Comparison of ENCODE assay signal across 21 mouse cellular contexts in genomic region chr16:18484386-18484785, GRCm38 (mm10). TPM values are rescaled to one million over a fixed set of nuclear protein-coding genes. Genes with fewer than 3 reads are reported as not detected.
DNase-seq lines count a peak whose midpoint lies in the region; ATAC-seq and TF ChIP-seq lines count a peak whose summit lies in the region.
"Had no signal": no experiment of that assay in that cellular context is flagged by ENCODE, and none has a peak within 500 bp of the region (broad histone marks: within the 10 kb centered on the region; RNA-seq: fewer than 3 reads in every experiment).

No protein-coding gene starts in this region.

- no peak for DNase-seq in forebrain, embryonic 11.5 days (ENCODE audit: low spot score)
- no peak for DNase-seq in layer of hippocampus, adult 2 months (ENCODE audit: low spot score in 2 of 2)
- no peak for DNase-seq in layer of hippocampus, adult 9-11 months
- no peak for DNase-seq in spleen, adult 12 weeks (ENCODE audit: low spot score)
- DNase-seq: cerebellum, adult 11-12 months; cerebellum, postnatal 25 days; heart, postnatal 4 days; kidney, postnatal 4 days; right cerebral cortex, postnatal 14 days had no signal

- peak; percentile 62; the same call in 1 of the 2 replicates for TF ChIP-seq EP300 in ES-Bruce4 (IDR thresholded peaks at IDR 0.05; ENCODE audit: insufficient read depth, low read depth, low read length)

- H3K27me3 ChIP-seq in forebrain, embryonic 11.5 days (ENCODE audit: control insufficient read depth, insufficient read depth, low read length), result no peaks in the 10 kb centered on the region
- H3K27me3 ChIP-seq in forebrain, embryonic 15.5 days, result no peaks in the 10 kb centered on the region
- no peaks in the 10 kb centered on the region for H3K27me3 ChIP-seq in ES-Bruce4 (ENCODE audit: control insufficient read depth, insufficient read depth, low read length, poor library complexity, severe bottlenecking)
- no peaks in the 10 kb centered on the region for H3K27me3 ChIP-seq in embryonic facial prominence, embryonic 15.5 days
- H3K27me3 ChIP-seq: heart, embryonic 13.5 days; intestine, embryonic 15.5 days; liver, embryonic 15.5 days; Patski had no signal

- H3K9ac ChIP-seq in forebrain, embryonic 11.5 days (ENCODE audit: low read length), result peak overlapping the region; percentile 43
- no peak overlapping the region for H3K9ac ChIP-seq in forebrain, embryonic 15.5 days (replicated peaks)
- H3K9ac ChIP-seq in ES-Bruce4 (ENCODE audit: low read depth, poor library complexity, severe bottlenecking), result no peak overlapping the region
- H3K9ac ChIP-seq in embryonic facial prominence, embryonic 15.5 days, result no peak overlapping the region
- H3K9ac ChIP-seq: heart, embryonic 13.5 days; intestine, embryonic 15.5 days; liver, embryonic 15.5 days had no signal

- H3K9me3 ChIP-seq in forebrain, embryonic 11.5 days (ENCODE audit: control insufficient read depth, low read length), result no peaks in the 10 kb centered on the region
- H3K9me3 ChIP-seq in forebrain, embryonic 15.5 days, result no peaks in the 10 kb centered on the region
- no peaks in the 10 kb centered on the region for H3K9me3 ChIP-seq in ES-Bruce4 (replicated peaks; ENCODE audit: control insufficient read depth, insufficient read depth, low read length, poor library complexity, severe bottlenecking)
- H3K9me3 ChIP-seq in embryonic facial prominence, embryonic 15.5 days (replicated peaks), result no peaks in the 10 kb centered on the region
- H3K9me3 ChIP-seq: heart, embryonic 13.5 days; intestine, embryonic 15.5 days; liver, embryonic 15.5 days had no signal

- H3K36me3 ChIP-seq in forebrain, embryonic 11.5 days (ENCODE audit: control insufficient read depth, insufficient read depth, low read length), result no peaks in the 10 kb centered on the region
- no peaks in the 10 kb centered on the region for H3K36me3 ChIP-seq in forebrain, embryonic 15.5 days
- H3K36me3 ChIP-seq in ES-Bruce4 (ENCODE audit: control insufficient read depth, insufficient read depth, low read length, poor library complexity, severe bottlenecking), result no peaks in the 10 kb centered on the region
- no peaks in the 10 kb centered on the region for H3K36me3 ChIP-seq in embryonic facial prominence, embryonic 15.5 days
- H3K36me3 ChIP-seq: intestine, embryonic 15.5 days had no signal

- H3K4me3 ChIP-seq in forebrain, embryonic 11.5 days (ENCODE audit: low read depth, low read length), result no peak overlapping the region
- H3K4me3 ChIP-seq in forebrain, embryonic 15.5 days, result no peak overlapping the region
- no peak overlapping the region for H3K4me3 ChIP-seq in layer of hippocampus, adult 2 months
- H3K4me3 ChIP-seq in ES-Bruce4 (ENCODE audit: low read depth, low read length), result no peak overlapping the region
- no peak overlapping the region for H3K4me3 ChIP-seq in embryonic facial prominence, embryonic 15.5 days (replicated peaks)
- H3K4me3 ChIP-seq: erythroblast, embryonic 14.5 days; heart, embryonic 13.5 days; intestine, embryonic 15.5 days; liver, embryonic 15.5 days had no signal

- TF ChIP-seq CTCF in layer of hippocampus, adult 2 months (conservative IDR thresholded peaks at IDR 0.05), result no peak
- no peak for TF ChIP-seq CTCF in ES-Bruce4 (IDR thresholded peaks at IDR 0.05; ENCODE audit: low read depth, low read length)

- H3K4me1 ChIP-seq in forebrain, embryonic 11.5 days (replicated peaks; ENCODE audit: control insufficient read depth, insufficient read depth, low read length), result peaks cover 10% of the 10 kb centered on the region; the same call in 1 of the 2 replicates
- peaks cover 7% of the 10 kb centered on the region for H3K4me1 ChIP-seq in forebrain, embryonic 15.5 days
- H3K4me1 ChIP-seq in ES-Bruce4 (ENCODE audit: control insufficient read depth, insufficient read depth, low read length), result peaks cover 9% of the 10 kb centered on the region
- peaks cover 22% of the 10 kb centered on the region for H3K4me1 ChIP-seq in embryonic facial prominence, embryonic 15.5 days
- H3K4me1 ChIP-seq: intestine, embryonic 15.5 days; liver, embryonic 15.5 days had no signal

- H3K27ac ChIP-seq in forebrain, embryonic 11.5 days (ENCODE audit: low read depth, low read length), result no peak overlapping the region; the same call in 1 of the 2 replicates
- H3K27ac ChIP-seq in forebrain, embryonic 15.5 days (replicated peaks), result no peak overlapping the region
- peak overlapping the region; percentile 29; the same call in 1 of the 2 replicates for H3K27ac ChIP-seq in layer of hippocampus, adult 2 months
- peak overlapping the region; percentile 64 for H3K27ac ChIP-seq in ES-Bruce4 (ENCODE audit: insufficient read depth, low read length)
- 0 out of 2 replicates have a peak overlapping the region, but pooled peaks have one; percentile 17 for H3K27ac ChIP-seq in embryonic facial prominence, embryonic 15.5 days (replicated peaks)
- H3K27ac ChIP-seq: heart, embryonic 13.5 days; intestine, embryonic 15.5 days; liver, embryonic 15.5 days; stomach, postnatal 0 days had no signal

- no peak for ATAC-seq in forebrain, embryonic 11.5 days (replicated peaks; ENCODE audit: low FRiP score)
- no peak for ATAC-seq in forebrain, embryonic 15.5 days (replicated peaks)
- ATAC-seq in embryonic facial prominence, embryonic 15.5 days (ENCODE audit: insufficient number of reproducible peaks, low FRiP score, low TSS enrichment, low read depth), result no peak
- no peak for ATAC-seq in monocyte, adult 5-6 weeks (replicated peaks; ENCODE audit: insufficient number of reproducible peaks, low FRiP score, low TSS enrichment, poor library complexity, severe bottlenecking)
- ATAC-seq: activated CD4-positive, CD25-positive, alpha-beta regulatory T cell, adult 4 months; intestine, embryonic 15.5 days; lung, postnatal 0 days; Patski had no signal

- TF ChIP-seq POLR2A in ES-Bruce4 (IDR thresholded peaks at IDR 0.05; ENCODE audit: insufficient read depth, low read length), result no peak

- H3K4me2 ChIP-seq in forebrain, embryonic 11.5 days (ENCODE audit: low read depth, low read length, severe bottlenecking), result no peak overlapping the region
- no peak overlapping the region for H3K4me2 ChIP-seq in forebrain, embryonic 15.5 days (replicated peaks)
- no peak overlapping the region for H3K4me2 ChIP-seq in embryonic facial prominence, embryonic 15.5 days (replicated peaks)
- H3K4me2 ChIP-seq: heart, embryonic 13.5 days; intestine, embryonic 15.5 days; liver, embryonic 15.5 days had no signal

- whole genome bisulfite sequencing in forebrain, embryonic 11.5 days, result 4% methylated on average over 4 of the region's 4 CpGs
- 6% methylated on average over 4 of the region's 4 CpGs for WGBS in forebrain, embryonic 15.5 days
- WGBS in embryonic facial prominence, embryonic 15.5 days, result 41% methylated on average over 4 of the region's 4 CpGs

RNA-seq across cellular contexts. Expression of gene Gnb1l, which starts 14.1 kb away (rescaled TPM):
- polyA plus RNA-seq in forebrain, embryonic 11.5 days (2014; fragmentation: Nextera tagmentation; extraction: Ambion mirVana), result 14.9 and 17.7 TPM in 2 replicates
- 16.0 and 16.4 TPM in 2 replicates for polyA plus RNA-seq in forebrain, embryonic 15.5 days (2015; fragmentation: Nextera tagmentation; extraction: Ambion mirVana)
- total RNA-seq in layer of hippocampus, adult 2 months (2021), result 1 to 10 TPM; 5.8 to 6.0 TPM
- polyA plus RNA-seq in ES-Bruce4 (2011; ENCODE audit: insufficient read depth, insufficient read length, low read depth, missing spikeins), result 13.7 and 16.2 TPM in 2 replicates
- 15.1 and 18.7 TPM in 2 replicates for polyA plus RNA-seq in embryonic facial prominence, embryonic 15.5 days (2015; fragmentation: Nextera tagmentation; extraction: Ambion mirVana)
- 0.85 to 1.4 TPM (median 1.2 TPM) in 3 replicates for total RNA-seq in monocyte, adult 5-6 weeks (2017)

RNA-seq across cellular contexts. Expression of gene Rtl10, which starts 14.3 kb away (rescaled TPM):
- 2.6 and 3.8 TPM in 2 replicates for polyA plus RNA-seq in forebrain, embryonic 11.5 days (2014; fragmentation: Nextera tagmentation; extraction: Ambion mirVana)
- polyA plus RNA-seq in forebrain, embryonic 15.5 days (2015; fragmentation: Nextera tagmentation; extraction: Ambion mirVana), result 3.4 and 3.5 TPM in 2 replicates
- total RNA-seq in layer of hippocampus, adult 2 months (2021), result 10 to 100 TPM in 1 of 2 experiments, 1 to 10 TPM in 1; 7.0 to 11.4 TPM
- 11.5 and 12.7 TPM in 2 replicates for polyA plus RNA-seq in ES-Bruce4 (2011; ENCODE audit: insufficient read depth, insufficient read length, low read depth, missing spikeins)
- 3.5 and 4.5 TPM in 2 replicates for polyA plus RNA-seq in embryonic facial prominence, embryonic 15.5 days (2015; fragmentation: Nextera tagmentation; extraction: Ambion mirVana)
- 2.0 TPM in 1 of 3 replicates, not detected in the others for total RNA-seq in monocyte, adult 5-6 weeks (2017)

RNA-seq across cellular contexts. Expression of gene Comt, which starts 57.7 kb away (rescaled TPM):
- polyA plus RNA-seq in forebrain, embryonic 11.5 days (2014; fragmentation: Nextera tagmentation; extraction: Ambion mirVana), result 53.6 and 55.2 TPM in 2 replicates
- 83.0 and 84.4 TPM in 2 replicates for polyA plus RNA-seq in forebrain, embryonic 15.5 days (2015; fragmentation: Nextera tagmentation; extraction: Ambion mirVana)
- total RNA-seq in layer of hippocampus, adult 2 months (2021), result 10 to 100 TPM; 74.6 to 75.1 TPM
- polyA plus RNA-seq in ES-Bruce4 (2011; ENCODE audit: insufficient read depth, insufficient read length, low read depth, missing spikeins), result 13.6 and 15.4 TPM in 2 replicates
- polyA plus RNA-seq in embryonic facial prominence, embryonic 15.5 days (2015; fragmentation: Nextera tagmentation; extraction: Ambion mirVana), result 109 and 116 TPM in 2 replicates
- 11.3 to 19.0 TPM (median 15.8 TPM) in 3 replicates for total RNA-seq in monocyte, adult 5-6 weeks (2017)

RNA-seq across cellular contexts. Expression of gene Txnrd2, which starts 58.2 kb away (rescaled TPM):
- 24.8 and 26.7 TPM in 2 replicates for polyA plus RNA-seq in forebrain, embryonic 11.5 days (2014; fragmentation: Nextera tagmentation; extraction: Ambion mirVana)
- 24.2 and 26.3 TPM in 2 replicates for polyA plus RNA-seq in forebrain, embryonic 15.5 days (2015; fragmentation: Nextera tagmentation; extraction: Ambion mirVana)
- 10 to 100 TPM; 19.7 to 21.4 TPM for total RNA-seq in layer of hippocampus, adult 2 months (2021)
- 7.1 and 9.3 TPM in 2 replicates for polyA plus RNA-seq in ES-Bruce4 (2011; ENCODE audit: insufficient read depth, insufficient read length, low read depth, missing spikeins)
- 17.0 and 18.2 TPM in 2 replicates for polyA plus RNA-seq in embryonic facial prominence, embryonic 15.5 days (2015; fragmentation: Nextera tagmentation; extraction: Ambion mirVana)
- total RNA-seq in monocyte, adult 5-6 weeks (2017), result 9.3 to 21.9 TPM (median 18.1 TPM) in 3 replicates

Comparison
In these comparisons a context has a peak if more than half of its experiments do, and no peak if none do; other contexts are left out.
1. H3K27ac ChIP-seq: peak in layer of hippocampus, adult 2 months (single experiment), ES-Bruce4 (single experiment) and embryonic facial prominence, embryonic 15.5 days (single experiment); none in forebrain, embryonic 11.5 days (single experiment) and forebrain, embryonic 15.5 days (single experiment).